Mouse (Mus musculus) heart, adult 2 months (tissue): Measurements from ENCODE around the gene Tmem186. TPM values are rescaled to one million over a fixed set of nuclear protein-coding genes. Genes with fewer than 3 reads are reported as not detected.

ENCODE experiments used
- DNase-seq, 2 experiments: peaks; one replicate each; pipeline ENCODE4 v3.0.0; 2021
- H3K27ac ChIP-seq: fragments of 200-600 bp; 2 replicates; pipeline ENCODE4 v1.8.1; 2022
- H3K27me3 ChIP-seq: fragments of 200-500 bp; 2 replicates; pipeline ENCODE4 v1.6.1; 2012; ENCODE audit warnings: mild to moderate bottlenecking, low read length, inconsistent platforms, mixed read lengths; ENCODE audit not compliant: control insufficient read depth, insufficient read depth
- H3K36me3 ChIP-seq: fragments of 200-500 bp; 2 replicates; pipeline ENCODE4 v1.6.1; 2012; ENCODE audit warnings: low read length, inconsistent platforms; ENCODE audit not compliant: control insufficient read depth, insufficient read depth
- H3K4me1 ChIP-seq: fragments of 200-500 bp; 2 replicates; pipeline ENCODE4 v1.6.1; 2011; ENCODE audit warnings: low read length; ENCODE audit not compliant: control insufficient read depth, insufficient read depth
- H3K4me3 ChIP-seq: fragments of 200-600 bp; 2 replicates; pipeline ENCODE4 v1.8.1; 2022
- H3K79me2 ChIP-seq: fragments of 200-500 bp; replicated peaks from 2 replicates; pipeline ENCODE4 v1.6.1; 2012; ENCODE audit warnings: mild to moderate bottlenecking, inconsistent platforms, low read length, moderate library complexity, mixed read lengths; ENCODE audit not compliant: control insufficient read depth, insufficient read depth
- H3K9ac ChIP-seq: fragments of 200-500 bp; 2 replicates; pipeline ENCODE4 v1.6.1; 2012; ENCODE audit warnings: low read depth, mild to moderate bottlenecking, control low read depth, inconsistent platforms, low read length, mixed read lengths
- CTCF ChIP-seq: fragments of 200-600 bp; IDR thresholded peaks from 2 replicates; pipeline ENCODE4 v1.8.1; 2022; ENCODE audit warnings: antibody characterized with exemption, mild to moderate bottlenecking, moderate library complexity
- EP300 ChIP-seq: fragments of 200-500 bp; IDR thresholded peaks from 2 replicates; pipeline ENCODE4 v1.6.1; 2011; ENCODE audit warnings: low read depth, low read length, control low read depth; ENCODE audit not compliant: insufficient read depth
- POLR2A ChIP-seq: fragments of 200-500 bp; IDR thresholded peaks from 2 replicates; pipeline ENCODE4 v1.6.1; 2011; ENCODE audit warnings: mild to moderate bottlenecking, low read depth, low read length, control low read depth; ENCODE audit not compliant: insufficient read depth
- WGBS: fragments of 180-500 bp; shearing (Covaris S2); methylation state at CpG from one replicate; pipeline ENCODE4 v1.1.7; 2018; 5-methylcytosine and 5-hydroxymethylcytosine counted together
- intact Hi-C: fragments of 180-260 bp; cut with DNase I; formaldehyde crosslinking; loops from one replicate; pipeline ENCODE4 v1.15.1; 2025
- polyA plus RNA-seq: library from polyadenylated mRNA; depleted of rRNA; stranded (reverse); fragments of >200 nt; gene quantifications from 2 replicates; pipeline ENCODE4 v1.2.3, GENCODE M21; 2012
- total RNA-seq, 2 experiments: library from RNA; stranded (reverse); gene quantifications; 2 replicates each; pipeline ENCODE4 v1.2.3; 2021

Gene Tmem186
- total and polyA plus RNA-seq, 3 experiments = 13.7 to 19.1 (median 17.2) TPM

DNA sequence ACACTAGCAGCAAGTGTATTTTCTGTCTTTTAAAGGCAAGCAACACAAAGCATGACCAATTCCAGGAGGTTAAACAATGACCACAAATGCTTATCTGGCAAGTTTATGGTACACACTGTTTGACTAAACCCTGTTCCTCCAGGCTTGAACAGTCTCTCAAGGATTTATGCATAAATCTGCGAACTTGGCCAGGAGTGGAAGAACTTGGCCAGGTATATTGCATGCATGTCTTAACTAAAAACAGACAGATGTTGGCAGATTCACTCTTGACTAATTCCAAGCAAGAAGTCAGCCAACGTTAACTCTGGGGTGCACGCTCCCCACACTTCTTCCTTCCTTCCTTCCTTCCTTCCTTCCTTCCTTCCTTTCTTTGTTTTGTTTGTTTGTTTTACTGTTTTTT, 42.3 kb upstream of the Tmem186 start:
- Histone ChIP-seq H3K4me3 (no peak overlapping the region), H3K4me1 (no peaks in the 10 kb centered on the region), H3K27ac (no peak overlapping the region), H3K36me3 (no peaks in the 10 kb centered on the region), H3K27me3 (no peaks in the 10 kb centered on the region), H3K79me2 (no peaks in the 10 kb centered on the region), H3K9ac (no peak overlapping the region)
- no peak for DNase-seq
- WGBS = 64% methylated on average over 3 of the region's 3 CpGs
- intact Hi-C loops = no loop called here
- no peak for TF ChIP-seq EP300
- TF ChIP-seq CTCF = no peak
- TF ChIP-seq POLR2A = no peak

DNA sequence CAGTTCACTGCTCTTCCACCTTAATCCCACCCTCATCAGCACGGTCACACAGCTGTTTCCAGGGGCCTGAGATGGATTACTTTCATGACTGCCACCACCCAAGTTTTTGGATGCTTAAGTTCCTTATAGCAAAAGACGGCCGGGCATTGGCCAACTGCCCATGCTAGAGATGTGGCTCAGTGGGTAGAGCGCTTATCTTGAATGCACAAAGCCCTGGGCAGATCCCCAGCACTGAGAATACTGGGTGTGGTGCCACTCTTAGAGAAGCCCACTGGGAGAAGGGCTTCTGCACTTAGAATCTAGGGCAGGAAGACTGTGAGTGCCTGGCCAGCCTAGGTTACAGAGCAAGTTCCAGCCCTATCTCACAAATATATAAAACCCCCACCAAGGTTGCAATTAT, 41.2 kb upstream of the Tmem186 start:
- no peak overlapping the region for H3K9ac ChIP-seq
- 75% methylated on average over 4 of the region's 4 CpGs for WGBS

GRCm38 (mm10) chr16:8678035-8678434, 40.5 kb upstream of the Tmem186 start:
- no peaks in the 10 kb centered on the region for H3K27me3 ChIP-seq
- H3K4me3 ChIP-seq = no peak overlapping the region
- H3K27ac ChIP-seq = no peak overlapping the region
- no peak for DNase-seq
- no peaks in the 10 kb centered on the region for H3K79me2 ChIP-seq
- H3K9ac ChIP-seq = no peak overlapping the region
- H3K36me3 ChIP-seq = no peaks in the 10 kb centered on the region
- 34% methylated on average over 5 of the region's 5 CpGs for WGBS
- no peak for TF ChIP-seq POLR2A
- TF ChIP-seq EP300 = no peak
- TF ChIP-seq CTCF = no peak
- intact Hi-C loops = no loop called here
- H3K4me1 ChIP-seq = peaks cover 1% of the 10 kb centered on the region; the same call in 1 of the 2 replicates

More for the DNA sequence above, 41.2 kb upstream of the Tmem186 start:
- peaks cover 1% of the 10 kb centered on the region; the same call in 1 of the 2 replicates for H3K4me1 ChIP-seq
- no peaks in the 10 kb centered on the region for H3K36me3 ChIP-seq
- intact Hi-C loops = no loop called here
- TF ChIP-seq CTCF = no peak
- TF ChIP-seq POLR2A = no peak
- TF ChIP-seq EP300 = no peak
- no peak overlapping the region for H3K4me3 ChIP-seq
- H3K79me2 ChIP-seq = no peaks in the 10 kb centered on the region
- DNase-seq = no peak
- H3K27ac ChIP-seq = no peak overlapping the region
- H3K27me3 ChIP-seq = no peaks in the 10 kb centered on the region

- TF ChIP-seq POLR2A (no peak), EP300 (0 out of 2 replicates have a peak, but pooled peaks have one; percentile 18), CTCF (peak; percentile 93)
- Histone ChIP-seq H3K79me2 (no peaks in the 10 kb centered on the region), H3K36me3 (no peaks in the 10 kb centered on the region), H3K9ac (no peak overlapping the region), H3K27ac (no peak overlapping the region), H3K4me1 (peaks cover 1% of the 10 kb centered on the region; the same call in 1 of the 2 replicates), H3K4me3 (no peak overlapping the region), H3K27me3 (no peaks in the 10 kb centered on the region)
- DNase-seq = peak in 1 of 2 experiments; percentile 52
- 53% methylated on average over 4 of the region's 4 CpGs for WGBS
- intact Hi-C loops = loop anchor here (1.0 to 2.0 kb wide), 2 partner anchors 182 to 264 kb away; no protein-coding TSS in a partner anchor
These were observed 39.3 kb upstream of the Tmem186 start for GRCm38 (mm10) chr16:8676800-8677199.

GRCm38 (mm10) chr16:8676228-8676627, 38.7 kb upstream of the Tmem186 start:
- DNase-seq = no peak
- no peak for TF ChIP-seq CTCF
- no peak for TF ChIP-seq EP300
- TF ChIP-seq POLR2A = no peak
- H3K27ac ChIP-seq = no peak overlapping the region
- H3K27me3 ChIP-seq = no peaks in the 10 kb centered on the region
- H3K4me1 ChIP-seq = peaks cover 1% of the 10 kb centered on the region; the same call in 1 of the 2 replicates
- no peaks in the 10 kb centered on the region for H3K36me3 ChIP-seq
- no peak overlapping the region for H3K4me3 ChIP-seq
- no peaks in the 10 kb centered on the region for H3K79me2 ChIP-seq
- intact Hi-C loops = loop anchor here (2.0 kb wide), 1 partner anchor 263 kb away; no protein-coding TSS in a partner anchor
- 75% methylated on average over 2 of the region's 2 CpGs for WGBS
- H3K9ac ChIP-seq = no peak overlapping the region

DNA sequence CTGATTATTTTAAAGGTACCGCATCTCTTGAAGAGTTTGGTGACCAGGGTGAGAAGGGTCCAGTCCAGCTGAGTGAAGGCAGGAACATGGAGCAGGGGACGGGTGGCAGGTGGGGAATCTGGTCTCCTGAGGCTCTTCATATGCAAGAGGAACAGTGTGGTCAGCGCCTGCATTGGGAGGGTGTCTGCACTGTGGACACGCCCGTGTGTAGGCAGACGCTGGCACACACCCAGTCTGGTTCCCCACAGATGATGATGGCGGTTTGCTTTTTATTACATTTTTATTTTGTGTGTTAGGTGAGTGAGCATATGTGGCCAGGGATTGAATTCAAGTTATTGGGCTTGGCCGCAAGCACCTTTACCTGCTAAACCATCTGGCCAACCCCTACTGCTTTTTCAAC, 38.0 kb upstream of the Tmem186 start:
- Histone ChIP-seq H3K36me3 (no peaks in the 10 kb centered on the region), H3K4me3 (no peak overlapping the region), H3K79me2 (no peaks in the 10 kb centered on the region; the same call in 1 of the 2 replicates), H3K27ac (no peak overlapping the region), H3K9ac (no peak overlapping the region), H3K27me3 (no peaks in the 10 kb centered on the region), H3K4me1 (peaks cover 3% of the 10 kb centered on the region)
- TF ChIP-seq POLR2A = no peak
- TF ChIP-seq CTCF = no peak
- TF ChIP-seq EP300 = no peak
- no peak for DNase-seq
- 75% methylated on average over 8 of the region's 8 CpGs for WGBS
- intact Hi-C loops = no loop called here
